Mouse (Mus musculus) lung, postnatal 0 days (tissue): ENCODE data around the gene Zfp91. TPM values are rescaled to one million over a fixed set of nuclear protein-coding genes. Genes with fewer than 3 reads are reported as not detected.

Experiments used
- ATAC-seq: fragments of 200-750 bp; cut with Nextera tagmentation; 2 replicates; pipeline ENCODE4 v1.8.0; 2017; ENCODE audit warnings: moderate library complexity
- DNase-seq: peaks from one replicate; pipeline ENCODE4 v3.0.0-alpha.2; 2016; ENCODE audit warnings: low spot score
- H3K27ac ChIP-seq: fragments of 300-500 bp; sonication (generic); 2 replicates; pipeline ENCODE4 v1.5.1; 2014; ENCODE audit warnings: antibody characterized with exemption, mild to moderate bottlenecking, low read length, mixed read lengths
- H3K27me3 ChIP-seq: fragments of 300-500 bp; sonication (generic); replicated peaks from 2 replicates; pipeline ENCODE4 v1.6.1; 2014; ENCODE audit warnings: low read length, mixed read lengths; ENCODE audit not compliant: insufficient read depth
- H3K36me3 ChIP-seq: fragments of 300-500 bp; sonication (generic); 2 replicates; pipeline ENCODE4 v1.6.1; 2014; ENCODE audit warnings: low read length, mixed read lengths; ENCODE audit not compliant: insufficient read depth
- H3K4me1 ChIP-seq: fragments of 300-500 bp; sonication (generic); 2 replicates; pipeline ENCODE4 v1.6.1; 2014; ENCODE audit warnings: antibody characterized with exemption, low read depth, low read length, mixed read lengths; ENCODE audit not compliant: insufficient read depth
- H3K4me2 ChIP-seq: fragments of 300-500 bp; sonication (generic); replicated peaks from 2 replicates; pipeline ENCODE4 v1.6.1; 2014; ENCODE audit warnings: low read depth, mild to moderate bottlenecking, low read length, moderate library complexity, mixed read lengths
- H3K4me3 ChIP-seq: fragments of 300-500 bp; sonication (generic); 2 replicates; pipeline ENCODE4 v1.5.1; 2014; ENCODE audit warnings: low read depth, low read length
- H3K9ac ChIP-seq: fragments of 300-500 bp; sonication (generic); replicated peaks from 2 replicates; pipeline ENCODE4 v1.6.1; 2014; ENCODE audit warnings: low read depth, mild to moderate bottlenecking
- H3K9me3 ChIP-seq: fragments of 300-500 bp; sonication (generic); 2 replicates; pipeline ENCODE4 v1.6.1; 2016; ENCODE audit warnings: low read length, mixed read lengths
- CTCF ChIP-seq: IDR thresholded peaks from 2 replicates; pipeline ENCODE4 v1.5.1; 2016; ENCODE audit warnings: antibody characterized with exemption, mild to moderate bottlenecking
- EP300 ChIP-seq: IDR thresholded peaks from 2 replicates; pipeline ENCODE4 v1.6.1; 2016; ENCODE audit warnings: antibody characterized with exemption, mild to moderate bottlenecking, control low read depth
- whole genome bisulfite sequencing: fragments of 180-500 bp; shearing (Covaris S2); extraction: QIAGEN DNeasy Blood & Tissue Kit; methylation state at CpG from one replicate; pipeline ENCODE4 v1.1.7; 2014; 5-methylcytosine and 5-hydroxymethylcytosine counted together
- polyA plus RNA-seq: library from polyadenylated mRNA; unstranded; fragments of >200 nt; fragmentation: Nextera tagmentation; extraction: Ambion mirVana; gene quantifications from 2 replicates; pipeline ENCODE4 v1.2.1, GENCODE M21; 2015

The Zfp91 gene
- polyA plus RNA-seq, 1 experiment from 2014 or later, result 12.0 TPM

DNA sequence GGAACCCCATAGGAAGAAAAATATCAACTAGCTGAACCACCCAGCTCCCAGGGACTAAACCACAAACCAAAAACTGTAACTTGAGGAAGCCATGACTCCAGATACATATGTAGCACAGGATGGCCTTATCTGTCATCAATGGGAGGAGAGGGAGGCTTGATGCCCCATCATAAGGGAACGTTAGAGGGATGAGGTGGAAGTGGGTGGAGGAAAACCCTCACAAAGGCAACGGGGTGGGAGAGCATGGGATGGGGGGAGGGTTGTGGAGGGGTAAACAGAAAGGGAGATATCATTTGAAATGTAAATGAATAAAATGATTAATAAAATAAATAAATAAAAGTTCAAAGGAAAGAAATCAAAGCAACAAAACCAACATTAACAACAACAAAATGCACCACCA, 75.5 kb downstream of the Zfp91 start:
- Histone ChIP-seq H3K4me1 (no peaks in the 10 kb centered on the region), H3K9me3 (no peaks in the 10 kb centered on the region), H3K9ac (no peak overlapping the region), H3K36me3 (no peaks in the 10 kb centered on the region), H3K4me3 (no peak overlapping the region), H3K27ac (no peak overlapping the region), H3K27me3 (no peaks in the 10 kb centered on the region), H3K4me2 (no peak overlapping the region)
- TF ChIP-seq EP300, result no peak
- no peak for TF ChIP-seq CTCF
- ATAC-seq (no peak), DNase-seq (no peak)
- 55% methylated on average over 2 of the region's 2 CpGs for WGBS

GRCm38 (mm10) chr19:12719189-12719588, 76.7 kb downstream of the Zfp91 start:
- TF ChIP-seq CTCF, result no peak
- TF ChIP-seq EP300, result no peak
- Histone ChIP-seq H3K4me3 (no peak overlapping the region), H3K27ac (no peak overlapping the region), H3K27me3 (no peaks in the 10 kb centered on the region), H3K9ac (no peak overlapping the region), H3K36me3 (no peaks in the 10 kb centered on the region), H3K9me3 (no peaks in the 10 kb centered on the region), H3K4me2 (no peak overlapping the region), H3K4me1 (no peaks in the 10 kb centered on the region)
- WGBS, result 69% methylated on average over 6 of the region's 6 CpGs
- DNase-seq (no peak), ATAC-seq (no peak)

Other genes with a start within 250 kb of the Zfp91 start
- not detected in 2 replicates for gene Gm4952, start 196.2 kb downstream of the Zfp91 start, polyA plus RNA-seq
- not detected in 2 replicates for gene Glyat, start 162.8 kb downstream of the Zfp91 start, polyA plus RNA-seq
- not detected in 2 replicates for gene Olfr1442, start 125.7 kb downstream of the Zfp91 start, polyA plus RNA-seq
- gene Olfr1443, start 118.0 kb downstream of the Zfp91 start, polyA plus RNA-seq, result not detected in 2 replicates
- gene Keg1, start 100.3 kb downstream of the Zfp91 start, polyA plus RNA-seq, result not detected in 2 replicates
- 0.91 and 0.93 TPM in 2 replicates for gene Cntf, start 30.5 kb downstream of the Zfp91 start, polyA plus RNA-seq
- gene Lpxn, start 67 bp upstream of the Zfp91 start, polyA plus RNA-seq, result 2.9 and 3.7 TPM in 2 replicates
- gene Gm5244, start 50.6 kb upstream of the Zfp91 start, polyA plus RNA-seq, result not detected in 2 replicates
- not detected in 2 replicates for gene Olfr1444, start 61.2 kb upstream of the Zfp91 start, polyA plus RNA-seq
- not detected in 2 replicates for gene Olfr1445, start 87.7 kb upstream of the Zfp91 start, polyA plus RNA-seq
- gene Olfr1446, start 97.4 kb upstream of the Zfp91 start, polyA plus RNA-seq, result not detected in 2 replicates
- gene Olfr1447, start 107.6 kb upstream of the Zfp91 start, polyA plus RNA-seq, result not detected in 2 replicates
- gene Olfr1448, start 128.3 kb upstream of the Zfp91 start, polyA plus RNA-seq, result not detected in 2 replicates
- not detected in 2 replicates for gene Olfr1449, start 134.7 kb upstream of the Zfp91 start, polyA plus RNA-seq
- not detected in 2 replicates for gene Olfr1450, start 154.1 kb upstream of the Zfp91 start, polyA plus RNA-seq
- not detected in 2 replicates for gene Olfr1451, start 198.9 kb upstream of the Zfp91 start, polyA plus RNA-seq
- not detected in 2 replicates for gene Olfr1453, start 232.2 kb upstream of the Zfp91 start, polyA plus RNA-seq